Mouse (Mus musculus): ENCODE data around the gene Pon1.

Gene Pon1

GRCm38 (mm10) chr6:5136046-5136445, 57.7 kb downstream of the Pon1 start:
- DNase-seq (ENCODE audit: low spot score in 2 of 2): no peak

- DNase-seq (ENCODE audit: low spot score in 2 of 2): no peak
These were observed 58.8 kb downstream of the Pon1 start for GRCm38 (mm10) chr6:5134986-5135385.

- DNase-seq (ENCODE audit: low spot score in 2 of 2): no peak
These were observed 64.2 kb downstream of the Pon1 start for GRCm38 (mm10) chr6:5129364-5130093.

- DNase-seq (ENCODE audit: low spot score in 2 of 2): no peak
These were observed 73.5 kb downstream of the Pon1 start for GRCm38 (mm10) chr6:5120229-5120628.

DNA sequence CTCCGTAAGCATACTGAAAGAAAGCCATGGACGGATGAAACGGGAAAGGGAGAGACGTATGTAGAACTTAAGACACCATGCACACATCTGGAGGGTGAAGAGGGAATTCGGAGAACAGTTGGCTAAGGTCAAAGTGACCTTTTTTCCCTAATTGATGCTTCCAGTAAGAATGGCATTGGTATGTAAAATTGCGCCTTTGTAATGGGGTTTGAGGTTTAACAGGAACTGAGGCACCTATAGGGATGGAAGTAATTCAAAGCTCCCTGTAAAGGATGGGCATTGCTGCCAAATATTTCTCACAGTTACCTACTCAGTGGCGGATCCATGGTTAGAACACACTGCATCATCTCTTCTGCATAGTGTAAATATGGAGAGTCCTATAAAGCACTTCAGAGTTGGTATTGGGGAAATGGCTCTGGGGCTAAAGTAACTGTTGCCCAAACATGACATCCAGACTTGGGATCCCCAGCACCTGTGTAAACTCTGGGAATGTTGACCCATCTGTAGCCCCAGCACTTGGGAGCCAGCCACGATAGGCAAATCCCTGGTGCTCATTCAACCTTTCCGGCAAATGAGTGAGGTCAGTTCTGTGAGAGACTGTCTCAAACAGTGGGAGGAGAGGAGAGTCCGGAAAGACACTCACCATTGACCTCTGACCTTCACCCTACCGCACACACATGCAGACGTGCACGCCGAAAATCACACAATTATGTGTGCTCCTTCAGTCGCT, 74.4 kb downstream of the Pon1 start:
- no peak for DNase-seq (ENCODE audit: low spot score in 2 of 2)

Measured in left cerebral cortex, adult 9 months (tissue).